ENCODE assay signal across 50 mouse cellular contexts in genomic region chr12:105208441-105208840, GRCm38 (mm10). TPM values are rescaled to one million over a fixed set of nuclear protein-coding genes. Genes with fewer than 3 reads are reported as not detected.
"Had no signal": no experiment of that assay in that cellular context is flagged by ENCODE, and none has a peak within 500 bp of the region (broad histone marks: within the 10 kb centered on the region; RNA-seq: fewer than 3 reads in every experiment).

No protein-coding gene starts in this region.

- H3K4me3 ChIP-seq: heart, embryonic 13.5 days; heart, embryonic 15.5 days; hindbrain, embryonic 10.5 days; hindbrain, embryonic 12.5 days; hindbrain, embryonic 13.5 days; hindbrain, embryonic 15.5 days; intestine, embryonic 15.5 days; kidney, embryonic 15.5 days; layer of hippocampus, adult 2 months; left cerebral cortex, adult 2 months had no signal

- H3K9ac ChIP-seq: heart, embryonic 13.5 days; heart, embryonic 15.5 days; hindbrain, embryonic 12.5 days; hindbrain, embryonic 13.5 days; hindbrain, embryonic 14.5 days; hindbrain, embryonic 15.5 days; intestine, embryonic 15.5 days; kidney, embryonic 15.5 days had no signal

- H3K36me3 ChIP-seq: heart, embryonic 13.5 days; heart, embryonic 15.5 days; hindbrain, embryonic 10.5 days; hindbrain, embryonic 12.5 days; hindbrain, embryonic 13.5 days; hindbrain, embryonic 15.5 days; intestine, embryonic 15.5 days; kidney, embryonic 15.5 days had no signal

- H3K9me3 ChIP-seq: heart, embryonic 13.5 days; heart, embryonic 15.5 days; hindbrain, embryonic 10.5 days; hindbrain, embryonic 12.5 days; hindbrain, embryonic 13.5 days; hindbrain, embryonic 15.5 days; intestine, embryonic 15.5 days; kidney, embryonic 15.5 days had no signal

- H3K27ac ChIP-seq: heart, embryonic 13.5 days; heart, embryonic 15.5 days; hindbrain, embryonic 10.5 days; hindbrain, embryonic 12.5 days; hindbrain, embryonic 13.5 days; hindbrain, embryonic 14.5 days; hindbrain, embryonic 15.5 days; hindbrain, postnatal 0 days; intestine, embryonic 15.5 days; kidney, embryonic 15.5 days; kidney, postnatal 0 days; layer of hippocampus, adult 2 months; left cerebral cortex, adult 2 months had no signal

- ATAC-seq: hindbrain, embryonic 16.5 days; hindbrain, postnatal 0 days; inflammation-experienced regulatory T-cells, adult 6 months; intestine, embryonic 15.5 days; intestine, embryonic 16.5 days; intestine, postnatal 0 days had no signal

- DNase-seq: heart, postnatal 10 days; heart, postnatal 36 days; heart, postnatal 4 days; kidney, adult 11 months; kidney, adult 18-20 months; kidney, adult 2 months; kidney, adult 8-10 months; kidney, adult 9 months; kidney, postnatal 10 days; kidney, postnatal 14 days; kidney, postnatal 25 days; kidney, postnatal 36 days; kidney, postnatal 4 days; layer of hippocampus, adult 9-11 months; layer of hippocampus, postnatal 36 days had no signal

- H3K4me2 ChIP-seq: heart, embryonic 11.5 days; heart, embryonic 13.5 days; heart, embryonic 15.5 days; hindbrain, embryonic 12.5 days; hindbrain, embryonic 13.5 days; hindbrain, embryonic 14.5 days; hindbrain, embryonic 15.5 days; intestine, embryonic 15.5 days; kidney, embryonic 15.5 days had no signal

- H3K4me1 ChIP-seq: heart, embryonic 13.5 days; heart, embryonic 15.5 days; hindbrain, embryonic 10.5 days; hindbrain, embryonic 12.5 days; hindbrain, embryonic 13.5 days; hindbrain, embryonic 15.5 days; intestine, embryonic 15.5 days; kidney, embryonic 15.5 days had no signal

- H3K27me3 ChIP-seq: heart, embryonic 13.5 days; heart, embryonic 15.5 days; hindbrain, embryonic 12.5 days; hindbrain, embryonic 13.5 days; hindbrain, embryonic 15.5 days; intestine, embryonic 15.5 days; kidney, embryonic 15.5 days had no signal

RNA-seq across cellular contexts. Expression of gene Tcl1b4, which starts 6.7 kb away (rescaled TPM):
- total RNA-seq: heart, postnatal 10 days; heart, postnatal 25 days; heart, postnatal 36 days; heart, postnatal 4 days; hematopoietic stem cell, adult 5-6 weeks; hindbrain, postnatal 0 days; layer of hippocampus, adult 18-20 months; layer of hippocampus, adult 2 months; layer of hippocampus, adult 8-10 months; layer of hippocampus, postnatal 10 days; layer of hippocampus, postnatal 14 days; layer of hippocampus, postnatal 25 days; layer of hippocampus, postnatal 36 days; left cerebral cortex, adult 18-20 months; left cerebral cortex, adult 2 months; left cerebral cortex, adult 8-10 months had no signal
- polyA plus RNA-seq: heart, embryonic 11.5 days; heart, embryonic 13.5 days; heart, embryonic 14.5 days; heart, embryonic 15.5 days; heart, embryonic 16.5 days; heart, postnatal 0 days; hindbrain, embryonic 10.5 days; hindbrain, embryonic 11.5 days; hindbrain, embryonic 12.5 days; hindbrain, embryonic 13.5 days; hindbrain, embryonic 14.5 days; hindbrain, embryonic 15.5 days; hindbrain, embryonic 16.5 days; hindbrain, postnatal 0 days; inflammation-experienced regulatory T-cells, adult 6 months; intestine, embryonic 14.5 days; intestine, embryonic 15.5 days; intestine, embryonic 16.5 days; intestine, postnatal 0 days; kidney, adult 2 months; kidney, embryonic 14.5 days; kidney, embryonic 15.5 days; kidney, embryonic 16.5 days; kidney, postnatal 0 days; large intestine, adult 2 months had no signal

RNA-seq across cellular contexts. Expression of gene Tcl1, which starts 14.2 kb away (rescaled TPM):
- total RNA-seq: heart, postnatal 10 days; heart, postnatal 25 days; heart, postnatal 36 days; heart, postnatal 4 days; hematopoietic stem cell, adult 5-6 weeks; hindbrain, postnatal 0 days; layer of hippocampus, adult 18-20 months; layer of hippocampus, adult 2 months; layer of hippocampus, adult 8-10 months; layer of hippocampus, postnatal 10 days; layer of hippocampus, postnatal 14 days; layer of hippocampus, postnatal 25 days; layer of hippocampus, postnatal 36 days; left cerebral cortex, adult 18-20 months; left cerebral cortex, adult 2 months; left cerebral cortex, adult 8-10 months had no signal
- polyA plus RNA-seq: heart, embryonic 11.5 days; heart, embryonic 13.5 days; heart, embryonic 14.5 days; heart, embryonic 15.5 days; heart, embryonic 16.5 days; heart, postnatal 0 days; hindbrain, embryonic 10.5 days; hindbrain, embryonic 11.5 days; hindbrain, embryonic 12.5 days; hindbrain, embryonic 13.5 days; hindbrain, embryonic 14.5 days; hindbrain, embryonic 15.5 days; hindbrain, embryonic 16.5 days; hindbrain, postnatal 0 days; inflammation-experienced regulatory T-cells, adult 6 months; intestine, embryonic 14.5 days; intestine, embryonic 15.5 days; intestine, embryonic 16.5 days; intestine, postnatal 0 days; kidney, adult 2 months; kidney, embryonic 14.5 days; kidney, embryonic 15.5 days; kidney, embryonic 16.5 days; kidney, postnatal 0 days; large intestine, adult 2 months had no signal

RNA-seq across cellular contexts. Expression of gene Tcl1b3, which starts 17.6 kb away (rescaled TPM):
- total RNA-seq: heart, postnatal 10 days; heart, postnatal 25 days; heart, postnatal 36 days; heart, postnatal 4 days; hematopoietic stem cell, adult 5-6 weeks; hindbrain, postnatal 0 days; layer of hippocampus, adult 18-20 months; layer of hippocampus, adult 2 months; layer of hippocampus, adult 8-10 months; layer of hippocampus, postnatal 10 days; layer of hippocampus, postnatal 14 days; layer of hippocampus, postnatal 25 days; layer of hippocampus, postnatal 36 days; left cerebral cortex, adult 18-20 months; left cerebral cortex, adult 2 months; left cerebral cortex, adult 8-10 months had no signal
- polyA plus RNA-seq: heart, embryonic 11.5 days; heart, embryonic 13.5 days; heart, embryonic 14.5 days; heart, embryonic 15.5 days; heart, embryonic 16.5 days; heart, postnatal 0 days; hindbrain, embryonic 10.5 days; hindbrain, embryonic 11.5 days; hindbrain, embryonic 12.5 days; hindbrain, embryonic 13.5 days; hindbrain, embryonic 14.5 days; hindbrain, embryonic 15.5 days; hindbrain, embryonic 16.5 days; hindbrain, postnatal 0 days; inflammation-experienced regulatory T-cells, adult 6 months; intestine, embryonic 14.5 days; intestine, embryonic 15.5 days; intestine, embryonic 16.5 days; intestine, postnatal 0 days; kidney, adult 2 months; kidney, embryonic 14.5 days; kidney, embryonic 15.5 days; kidney, embryonic 16.5 days; kidney, postnatal 0 days; large intestine, adult 2 months had no signal

RNA-seq across cellular contexts. Expression of gene Tcl1b5, which starts 32.3 kb away (rescaled TPM):
- total RNA-seq: heart, postnatal 10 days; heart, postnatal 25 days; heart, postnatal 36 days; heart, postnatal 4 days; hematopoietic stem cell, adult 5-6 weeks; hindbrain, postnatal 0 days; layer of hippocampus, adult 18-20 months; layer of hippocampus, adult 2 months; layer of hippocampus, adult 8-10 months; layer of hippocampus, postnatal 10 days; layer of hippocampus, postnatal 14 days; layer of hippocampus, postnatal 25 days; layer of hippocampus, postnatal 36 days; left cerebral cortex, adult 18-20 months; left cerebral cortex, adult 2 months; left cerebral cortex, adult 8-10 months had no signal
- polyA plus RNA-seq: heart, embryonic 11.5 days; heart, embryonic 13.5 days; heart, embryonic 14.5 days; heart, embryonic 15.5 days; heart, embryonic 16.5 days; heart, postnatal 0 days; hindbrain, embryonic 10.5 days; hindbrain, embryonic 11.5 days; hindbrain, embryonic 12.5 days; hindbrain, embryonic 13.5 days; hindbrain, embryonic 14.5 days; hindbrain, embryonic 15.5 days; hindbrain, embryonic 16.5 days; hindbrain, postnatal 0 days; inflammation-experienced regulatory T-cells, adult 6 months; intestine, embryonic 14.5 days; intestine, embryonic 15.5 days; intestine, embryonic 16.5 days; intestine, postnatal 0 days; kidney, adult 2 months; kidney, embryonic 14.5 days; kidney, embryonic 15.5 days; kidney, embryonic 16.5 days; kidney, postnatal 0 days; large intestine, adult 2 months had no signal

RNA-seq across cellular contexts. Expression of gene Tcl1b1, which starts 49.0 kb away (rescaled TPM):
- total RNA-seq: heart, postnatal 10 days; heart, postnatal 25 days; heart, postnatal 36 days; heart, postnatal 4 days; hematopoietic stem cell, adult 5-6 weeks; hindbrain, postnatal 0 days; layer of hippocampus, adult 18-20 months; layer of hippocampus, adult 2 months; layer of hippocampus, adult 8-10 months; layer of hippocampus, postnatal 10 days; layer of hippocampus, postnatal 14 days; layer of hippocampus, postnatal 25 days; layer of hippocampus, postnatal 36 days; left cerebral cortex, adult 18-20 months; left cerebral cortex, adult 2 months; left cerebral cortex, adult 8-10 months had no signal
- polyA plus RNA-seq: heart, embryonic 11.5 days; heart, embryonic 13.5 days; heart, embryonic 14.5 days; heart, embryonic 15.5 days; heart, embryonic 16.5 days; heart, postnatal 0 days; hindbrain, embryonic 10.5 days; hindbrain, embryonic 11.5 days; hindbrain, embryonic 12.5 days; hindbrain, embryonic 13.5 days; hindbrain, embryonic 14.5 days; hindbrain, embryonic 15.5 days; hindbrain, embryonic 16.5 days; hindbrain, postnatal 0 days; inflammation-experienced regulatory T-cells, adult 6 months; intestine, embryonic 14.5 days; intestine, embryonic 15.5 days; intestine, embryonic 16.5 days; intestine, postnatal 0 days; kidney, adult 2 months; kidney, embryonic 14.5 days; kidney, embryonic 15.5 days; kidney, embryonic 16.5 days; kidney, postnatal 0 days; large intestine, adult 2 months had no signal
